Comparison of ENCODE assay signal across 12 mouse cellular contexts in genomic region chr6:142412906-142413491, GRCm38 (mm10). TPM values are rescaled to one million over a fixed set of nuclear protein-coding genes. Genes with fewer than 3 reads are reported as not detected.
A peak's percentile ranks its signal among the peaks of the same experiment; 100 is the strongest.
DNase-seq lines count a peak whose midpoint lies in the region; ATAC-seq and TF ChIP-seq lines count a peak whose summit lies in the region.
"Had no signal": no experiment of that assay in that cellular context is flagged by ENCODE, and none has a peak within 500 bp of the region (broad histone marks: within the 10 kb centered on the region; RNA-seq: fewer than 3 reads in every experiment).

Gene Spx (plus strand): TSS chr6:142413441.

- no peaks in the 10 kb centered on the region; the same call in 1 of the 2 replicates for H3K36me3 ChIP-seq in forebrain, embryonic 10.5 days (replicated peaks)
- no peaks in the 10 kb centered on the region for H3K36me3 ChIP-seq in forebrain, embryonic 14.5 days (ENCODE audit: control insufficient read depth, insufficient read depth, low read length)
- no peaks in the 10 kb centered on the region for H3K36me3 ChIP-seq in lung, embryonic 14.5 days (ENCODE audit: insufficient read depth)
- H3K36me3 ChIP-seq in hindbrain, embryonic 14.5 days (replicated peaks; ENCODE audit: control insufficient read depth, insufficient read depth): no peaks in the 10 kb centered on the region
- H3K36me3 ChIP-seq in midbrain, embryonic 16.5 days (ENCODE audit: control insufficient read depth, insufficient read depth, low read length): no peaks in the 10 kb centered on the region

- peak within 1 kb of the TSS; percentile 54; the same call in 1 of the 2 replicates for H3K4me3 ChIP-seq in forebrain, embryonic 10.5 days
- H3K4me3 ChIP-seq in forebrain, embryonic 14.5 days (ENCODE audit: low read depth, low read length): no peak within 1 kb of the TSS
- H3K4me3 ChIP-seq in lung, embryonic 14.5 days (ENCODE audit: low read depth, low read length): no peak within 1 kb of the TSS; the same call in 1 of the 2 replicates
- peak within 1 kb of the TSS; percentile 32 for H3K4me3 ChIP-seq in hindbrain, embryonic 14.5 days (replicated peaks; ENCODE audit: low read length)
- H3K4me3 ChIP-seq in midbrain, embryonic 16.5 days (ENCODE audit: low read depth, low read length): peak within 1 kb of the TSS; percentile 41; the same call in 1 of the 2 replicates

- ATAC-seq in forebrain, embryonic 14.5 days: no peak
- ATAC-seq in lung, embryonic 14.5 days (ENCODE audit: insufficient read depth): no peak
- ATAC-seq in hindbrain, embryonic 14.5 days (ENCODE audit: low FRiP score): no peak
- ATAC-seq in midbrain, embryonic 16.5 days: no peak
- ATAC-seq: Patski had no signal

- 75% methylated on average over 11 of the region's 11 CpGs for WGBS in forebrain, embryonic 10.5 days
- WGBS in forebrain, embryonic 14.5 days: 66% methylated on average over 11 of the region's 11 CpGs
- 44% methylated on average over 11 of the region's 11 CpGs for WGBS in lung, embryonic 14.5 days
- WGBS in hindbrain, embryonic 14.5 days: 64% methylated on average over 11 of the region's 11 CpGs
- WGBS in midbrain, embryonic 16.5 days: 71% methylated on average over 11 of the region's 11 CpGs

- H3K9ac ChIP-seq in forebrain, embryonic 14.5 days (ENCODE audit: low read length): no peak within 1 kb of the TSS
- no peak within 1 kb of the TSS for H3K9ac ChIP-seq in lung, embryonic 14.5 days
- no peak within 1 kb of the TSS for H3K9ac ChIP-seq in hindbrain, embryonic 14.5 days
- no peak within 1 kb of the TSS for H3K9ac ChIP-seq in midbrain, embryonic 16.5 days (ENCODE audit: low read depth, low read length)

- TF ChIP-seq CTCF in lung, embryonic 14.5 days (IDR thresholded peaks at IDR 0.05; ENCODE audit: low read depth): no peak

- H3K9me3 ChIP-seq in forebrain, embryonic 10.5 days: no peaks in the 10 kb centered on the region
- H3K9me3 ChIP-seq in forebrain, embryonic 14.5 days (replicated peaks; ENCODE audit: control insufficient read depth, low read length): no peaks in the 10 kb centered on the region
- no peaks in the 10 kb centered on the region for H3K9me3 ChIP-seq in lung, embryonic 14.5 days (ENCODE audit: low read depth, low read length)
- H3K9me3 ChIP-seq in hindbrain, embryonic 14.5 days (ENCODE audit: control insufficient read depth, low read length): no peaks in the 10 kb centered on the region
- no peaks in the 10 kb centered on the region for H3K9me3 ChIP-seq in midbrain, embryonic 16.5 days (replicated peaks; ENCODE audit: control insufficient read depth, low read length, poor library complexity, severe bottlenecking)

- peaks cover 49% of the 10 kb centered on the region for H3K27me3 ChIP-seq in forebrain, embryonic 10.5 days (ENCODE audit: poor library complexity, severe bottlenecking)
- H3K27me3 ChIP-seq in forebrain, embryonic 14.5 days (replicated peaks; ENCODE audit: control insufficient read depth, insufficient read depth, low read length): peaks cover 25% of the 10 kb centered on the region
- peaks cover 25% of the 10 kb centered on the region for H3K27me3 ChIP-seq in lung, embryonic 14.5 days (ENCODE audit: insufficient read depth, low read length)
- peaks cover 34% of the 10 kb centered on the region for H3K27me3 ChIP-seq in hindbrain, embryonic 14.5 days (ENCODE audit: control insufficient read depth, insufficient read depth, low read length)
- peaks cover 9% of the 10 kb centered on the region for H3K27me3 ChIP-seq in midbrain, embryonic 16.5 days (ENCODE audit: control insufficient read depth, insufficient read depth, low read depth, low read length)
- H3K27me3 ChIP-seq: Patski had no signal

- H3K4me1 ChIP-seq in forebrain, embryonic 10.5 days: peaks cover 27% of the 10 kb centered on the region
- H3K4me1 ChIP-seq in forebrain, embryonic 14.5 days (ENCODE audit: control insufficient read depth, insufficient read depth, low read length): no peaks in the 10 kb centered on the region
- H3K4me1 ChIP-seq in lung, embryonic 14.5 days (ENCODE audit: insufficient read depth): no peaks in the 10 kb centered on the region
- H3K4me1 ChIP-seq in hindbrain, embryonic 14.5 days (replicated peaks; ENCODE audit: control insufficient read depth, insufficient read depth, low read length): peaks cover 4% of the 10 kb centered on the region; the same call in 1 of the 2 replicates
- peaks cover 7% of the 10 kb centered on the region for H3K4me1 ChIP-seq in midbrain, embryonic 16.5 days (ENCODE audit: control insufficient read depth, insufficient read depth, low read length)

- no peak for DNase-seq in forebrain, embryonic 10.5 days (ENCODE audit: extremely low spot score, low spot score)
- DNase-seq in forebrain, embryonic 14.5 days (ENCODE audit: low spot score): no peak
- DNase-seq in lung, embryonic 14.5 days: no peak
- DNase-seq in lung, adult 18-20 months: no peak
- DNase-seq in hindbrain, embryonic 14.5 days (ENCODE audit: low spot score): no peak
- DNase-seq in left cerebral cortex, postnatal 14 days (ENCODE audit: low spot score in 2 of 2): no peak
- DNase-seq in layer of hippocampus, postnatal 10 days (ENCODE audit: low spot score in 2 of 2): no peak
- DNase-seq: adrenal gland, postnatal 14 days; kidney, postnatal 36 days had no signal

- no peak within 1 kb of the TSS for H3K4me2 ChIP-seq in forebrain, embryonic 14.5 days (ENCODE audit: low read length)
- H3K4me2 ChIP-seq in lung, embryonic 14.5 days: no peak within 1 kb of the TSS; the same call in 1 of the 2 replicates
- H3K4me2 ChIP-seq in hindbrain, embryonic 14.5 days (replicated peaks): peak within 1 kb of the TSS; percentile 52
- peak within 1 kb of the TSS; percentile 71 for H3K4me2 ChIP-seq in midbrain, embryonic 16.5 days (ENCODE audit: low read length)

- no peak within 1 kb of the TSS for H3K27ac ChIP-seq in forebrain, embryonic 10.5 days
- H3K27ac ChIP-seq in forebrain, embryonic 14.5 days (ENCODE audit: low read depth, low read length): no peak within 1 kb of the TSS
- H3K27ac ChIP-seq in lung, embryonic 14.5 days (ENCODE audit: low read depth): peak within 1 kb of the TSS; percentile 5; the same call in 1 of the 2 replicates
- no peak within 1 kb of the TSS for H3K27ac ChIP-seq in hindbrain, embryonic 14.5 days
- H3K27ac ChIP-seq in midbrain, embryonic 16.5 days (ENCODE audit: low read length): no peak within 1 kb of the TSS

- intact Hi-C loops in left cerebral cortex, postnatal 14 days (cut with DNase I): no loop called here

RNA-seq across cellular contexts. Expression of gene Spx, which starts in this region (rescaled TPM):
- polyA plus RNA-seq in forebrain, embryonic 10.5 days (2016; fragmentation: Nextera tagmentation; extraction: Ambion mirVana): 0.33 and 0.53 TPM in 2 replicates
- polyA plus RNA-seq in forebrain, embryonic 14.5 days (2014; fragmentation: Nextera tagmentation; extraction: Ambion mirVana): 1.7 and 2.1 TPM in 2 replicates
- polyA plus RNA-seq in lung, embryonic 14.5 days (2014; fragmentation: Nextera tagmentation; extraction: Ambion mirVana): 1.5 and 1.6 TPM in 2 replicates
- 1.7 and 3.2 TPM in 2 replicates for polyA plus RNA-seq in hindbrain, embryonic 14.5 days (2014; fragmentation: Nextera tagmentation; extraction: Ambion mirVana)
- 8.1 and 9.0 TPM in 2 replicates for polyA plus RNA-seq in midbrain, embryonic 16.5 days (2015; fragmentation: Nextera tagmentation; extraction: Ambion mirVana)
- total RNA-seq in left cerebral cortex, postnatal 14 days (2021): 1 to 10 TPM in 1 of 2 experiments, under 1 TPM in 1; 0.92 to 2.1 TPM
- 1 to 10 TPM; 1.8 to 1.9 TPM for total RNA-seq in layer of hippocampus, postnatal 10 days (2021)
- total RNA-seq: adrenal gland, postnatal 14 days; megakaryocyte progenitor cell, adult 5-6 weeks had no signal

Comparison
In these comparisons a context has a peak if more than half of its experiments do, and no peak if none do; other contexts are left out.
1. H3K4me3 ChIP-seq: peak in forebrain, embryonic 10.5 days (single experiment), hindbrain, embryonic 14.5 days (single experiment) and midbrain, embryonic 16.5 days (single experiment); none in forebrain, embryonic 14.5 days (single experiment) and lung, embryonic 14.5 days (single experiment).
2. H3K4me2 ChIP-seq: peak in hindbrain, embryonic 14.5 days (single experiment) and midbrain, embryonic 16.5 days (single experiment); none in forebrain, embryonic 14.5 days (single experiment) and lung, embryonic 14.5 days (single experiment).